Mouse (Mus musculus) lung, adult 2 months (tissue): ENCODE data around the gene Inpp5f. TPM values are rescaled to one million over a fixed set of nuclear protein-coding genes. Genes with fewer than 3 reads are reported as not detected.

ENCODE experiments used
- DNase-seq: peaks from one replicate; pipeline ENCODE4 v3.0.0; 2022
- H3K4me1 ChIP-seq: fragments of 200-500 bp; 2 replicates; pipeline ENCODE4 v1.6.1; 2011; ENCODE audit warnings: low read length; ENCODE audit not compliant: control insufficient read depth, insufficient read depth
- H3K4me3 ChIP-seq: fragments of 200-500 bp; replicated peaks from 2 replicates; pipeline ENCODE3; 2011; ENCODE audit warnings: low read depth, mild to moderate bottlenecking, control low read depth, low read length; ENCODE audit errors: extremely low read depth
- CTCF ChIP-seq: fragments of 200-500 bp; IDR thresholded peaks from 2 replicates; pipeline ENCODE4 v1.5.1; 2011; ENCODE audit warnings: mild to moderate bottlenecking, low read length, control low read depth; ENCODE audit not compliant: insufficient read depth
- POLR2A ChIP-seq: fragments of 200-500 bp; IDR thresholded peaks from 2 replicates; pipeline ENCODE4 v1.6.1; 2011; ENCODE audit warnings: low read depth, mild to moderate bottlenecking, control low read depth, low read length, borderline replicate concordance; ENCODE audit errors: extremely low read depth
- WGBS: fragments of 180-500 bp; shearing (Covaris S2); methylation state at CpG from one replicate; pipeline ENCODE4 v1.1.7; 2018; 5-methylcytosine and 5-hydroxymethylcytosine counted together
- polyA plus RNA-seq: library from polyadenylated mRNA; depleted of rRNA; stranded (reverse); fragments of >200 nt; gene quantifications from 2 replicates; pipeline ENCODE4 v1.2.3, GENCODE M21; 2012; rRNA removed

Inpp5f gene
- polyA plus RNA-seq, 1 experiment, result 6.7 TPM

GRCm38 (mm10) chr7:128744684-128745485, 133.8 kb downstream of the Inpp5f start, which contains the start of gene Sec23ip:
TSS of gene Sec23ip (plus strand) at chr7:128744943.
- peaks cover 9% of the 10 kb centered on the region; the same call in 1 of the 2 replicates for H3K4me1 ChIP-seq
- TF ChIP-seq POLR2A (peak; percentile 97), CTCF (no peak)
- H3K4me3 ChIP-seq, result peak within 1 kb of the TSS; percentile 93
- under 1% methylated on average over 55 of the region's 55 CpGs for WGBS
- peak; percentile 98 for DNase-seq

Other genes starting within 250 kb of the Inpp5f start
- 11.1 and 13.7 TPM in 2 replicates for gene Rgs10, start 192.6 kb upstream of the Inpp5f start, polyA plus RNA-seq
- 16.4 and 27.5 TPM in 2 replicates for gene Tial1, start 149.6 kb upstream of the Inpp5f start, polyA plus RNA-seq
- gene Bag3, start 87.7 kb upstream of the Inpp5f start, polyA plus RNA-seq, result 58.6 and 60.3 TPM in 2 replicates
- 31.1 and 32.5 TPM in 2 replicates for gene Mcmbp, start 129.2 kb downstream of the Inpp5f start, polyA plus RNA-seq
- 19.3 and 24.3 TPM in 2 replicates for gene Sec23ip, start 133.6 kb downstream of the Inpp5f start, polyA plus RNA-seq